Mouse (Mus musculus) c-Kit-negative CD71-positive TER-119-positive erythroid progenitor cells, embryonic 14.5 days (primary cell): ENCODE results near the gene Mindy4b-ps.
"Not testable (repeated sequence)": the region's sequence is repeated elsewhere in the genome, so short reads cannot be mapped to it uniquely, and the experiment has no call there.

Experiments used
- DNase-seq: peaks from one replicate; pipeline ENCODE4 v3.0.0-alpha.2; 2013; ENCODE audit warnings: low read depth, low spot score

Mindy4b-ps gene

GRCm38 (mm10) chr3:58822211-58822610 lies at the start of gene Mindy4b-ps:
TSS of gene Mindy4b-ps (minus strand) at chr3:58822311.
- DNase-seq, result no peak

GRCm38 (mm10) chr3:58871882-58872281 lies 49.8 kb upstream of the Mindy4b-ps start:
- DNase-seq, result not testable (repeated sequence)

- DNase-seq, result no peak
Observed at GRCm38 (mm10) chr3:58865690-58866089, 43.6 kb upstream of the Mindy4b-ps start.

DNA sequence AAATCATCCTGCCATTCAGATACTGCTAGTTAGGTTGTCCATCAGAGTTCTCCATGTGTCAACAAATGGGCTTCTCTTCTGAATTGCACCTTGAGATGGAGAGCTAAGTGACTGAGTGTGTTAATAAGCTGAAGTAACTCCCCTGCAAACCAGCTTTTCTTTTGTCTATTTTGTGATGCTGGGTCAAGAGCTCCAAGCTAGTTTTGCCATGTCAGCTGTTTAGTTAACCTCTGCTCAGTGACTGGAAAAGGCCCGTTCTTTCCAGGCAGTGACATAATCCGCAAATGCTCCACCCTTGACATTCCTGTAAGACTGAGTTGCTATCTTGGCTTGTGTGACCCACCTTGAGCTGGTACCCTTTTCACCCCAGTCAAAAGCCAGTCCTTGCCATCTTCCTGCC lies 40.9 kb upstream of the Mindy4b-ps start:
- DNase-seq, result no peak

GRCm38 (mm10) chr3:58843415-58843814 lies 21.3 kb upstream of the Mindy4b-ps start:
- DNase-seq, result no peak

DNA sequence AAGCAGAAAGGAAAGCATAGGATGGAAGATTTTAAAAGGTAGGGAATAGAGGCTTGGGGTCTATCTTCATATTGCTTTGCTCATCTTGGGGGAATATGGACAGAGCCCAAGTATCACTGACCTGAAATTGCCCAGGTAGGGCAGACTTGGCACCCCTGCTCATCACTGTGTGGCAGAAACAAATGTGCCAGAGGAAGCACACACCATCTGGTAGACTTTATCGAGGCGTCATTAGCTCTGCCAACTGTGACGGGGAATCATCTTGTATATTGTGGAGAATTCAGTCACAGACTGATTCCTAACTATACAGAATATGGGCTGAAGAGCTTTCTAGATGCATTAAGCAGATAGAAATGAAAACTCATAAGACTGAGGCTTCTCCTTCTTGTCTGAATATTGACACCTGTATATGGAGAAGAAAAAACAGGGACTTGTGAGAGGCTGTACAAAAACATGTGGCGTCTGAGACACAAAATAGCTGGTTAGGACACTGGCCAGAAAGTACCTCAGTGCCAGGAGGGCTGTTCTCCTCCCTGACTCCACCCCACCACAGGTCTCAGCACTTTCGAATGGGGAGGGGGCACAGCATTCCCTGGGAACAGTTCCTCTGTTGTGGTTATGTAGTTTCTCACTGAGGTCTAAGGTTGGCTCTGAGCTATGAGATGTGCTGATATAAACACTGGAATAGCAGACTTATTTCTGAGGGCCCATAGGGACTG lies 11.5 kb upstream of the Mindy4b-ps start:
- DNase-seq, result no peak

DNA sequence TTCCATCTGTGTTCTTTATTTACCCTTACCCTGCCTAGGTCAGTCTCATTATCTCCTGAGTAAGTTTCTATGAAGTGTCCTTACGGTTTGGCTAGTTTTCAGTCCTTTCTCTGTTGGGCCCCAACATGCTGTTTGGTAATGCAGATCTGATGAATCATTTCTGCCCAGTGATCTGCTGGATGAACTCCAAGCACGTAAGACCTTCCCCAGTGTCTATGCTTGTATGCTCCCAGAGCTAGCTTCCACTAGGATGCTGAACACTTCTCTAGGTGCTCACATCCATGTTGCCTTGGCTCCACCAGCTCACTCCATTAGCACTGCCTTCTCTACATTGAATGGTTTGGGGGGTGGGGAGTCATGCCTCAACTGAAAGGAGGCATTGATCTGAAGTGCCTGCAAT lies 10.8 kb upstream of the Mindy4b-ps start:
- no peak for DNase-seq

DNA sequence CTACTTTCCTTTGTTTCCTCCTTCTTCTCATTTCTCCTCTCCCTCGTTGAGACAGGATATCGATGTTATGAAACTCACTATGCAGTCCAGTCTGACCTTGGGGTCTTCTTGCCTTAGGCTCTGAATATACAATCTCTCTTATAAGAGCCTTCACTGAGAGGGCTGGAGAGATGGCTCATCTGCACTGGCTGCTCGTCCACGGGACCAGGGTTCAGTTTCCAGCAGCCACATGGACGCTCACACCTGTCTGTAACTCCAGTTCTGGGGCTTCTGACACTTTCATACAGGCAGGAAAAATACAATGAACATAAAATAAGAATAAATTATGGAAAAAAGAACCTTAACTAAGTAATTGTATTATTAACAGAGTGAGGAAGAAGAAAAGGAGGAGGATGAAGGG lies 9.5 kb upstream of the Mindy4b-ps start:
- no peak for DNase-seq

DNA sequence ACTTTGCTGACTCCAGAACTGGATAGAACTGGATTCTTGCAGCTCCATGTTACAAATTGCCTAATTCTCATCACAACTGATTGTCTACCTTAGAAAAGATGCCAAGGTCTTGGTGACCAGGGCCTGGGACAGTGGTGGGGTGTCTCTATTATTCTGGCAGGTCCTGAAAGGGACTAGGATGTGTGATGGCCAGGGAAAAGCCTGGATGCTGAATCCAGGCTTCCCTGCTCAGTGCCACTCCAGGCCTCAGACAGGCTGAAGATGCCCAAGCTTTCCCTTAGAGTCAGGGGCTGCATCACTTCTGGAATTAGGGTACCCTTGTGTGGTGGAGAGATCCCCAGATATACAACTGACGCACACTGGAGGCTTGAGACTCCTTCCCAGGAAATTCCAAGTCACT lies 7.8 kb upstream of the Mindy4b-ps start:
- DNase-seq, result no peak

- no peak for DNase-seq
Observed at GRCm38 (mm10) chr3:58828366-58829153, 6.4 kb upstream of the Mindy4b-ps start.

GRCm38 (mm10) chr3:58826266-58826665 lies 4.2 kb upstream of the Mindy4b-ps start:
- DNase-seq, result no peak

- DNase-seq, result no peak
Observed at GRCm38 (mm10) chr3:58817337-58817736, 4.8 kb downstream of the Mindy4b-ps start.

GRCm38 (mm10) chr3:58814191-58814590 lies 7.9 kb downstream of the Mindy4b-ps start:
- no peak for DNase-seq

DNA sequence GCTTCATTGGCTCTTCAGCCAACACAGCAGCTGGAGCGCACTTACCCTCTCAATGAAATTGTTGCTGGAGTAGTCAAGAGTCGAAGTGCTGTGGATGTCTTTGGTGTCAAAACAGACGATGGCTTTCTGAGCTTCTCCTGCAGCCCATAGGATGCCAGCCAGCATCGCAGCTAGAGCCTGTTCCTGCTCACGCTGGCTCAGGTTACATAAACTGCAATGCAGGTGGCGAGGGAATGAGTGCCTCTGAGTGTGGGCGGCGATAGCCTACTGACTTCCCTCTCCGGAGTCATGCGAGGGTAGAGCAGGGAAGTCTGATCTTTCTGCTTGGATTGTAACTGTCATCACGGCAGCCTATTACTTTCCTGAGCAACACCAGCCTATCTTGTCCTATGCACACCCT lies 11.8 kb downstream of the Mindy4b-ps start:
- no peak for DNase-seq

DNA sequence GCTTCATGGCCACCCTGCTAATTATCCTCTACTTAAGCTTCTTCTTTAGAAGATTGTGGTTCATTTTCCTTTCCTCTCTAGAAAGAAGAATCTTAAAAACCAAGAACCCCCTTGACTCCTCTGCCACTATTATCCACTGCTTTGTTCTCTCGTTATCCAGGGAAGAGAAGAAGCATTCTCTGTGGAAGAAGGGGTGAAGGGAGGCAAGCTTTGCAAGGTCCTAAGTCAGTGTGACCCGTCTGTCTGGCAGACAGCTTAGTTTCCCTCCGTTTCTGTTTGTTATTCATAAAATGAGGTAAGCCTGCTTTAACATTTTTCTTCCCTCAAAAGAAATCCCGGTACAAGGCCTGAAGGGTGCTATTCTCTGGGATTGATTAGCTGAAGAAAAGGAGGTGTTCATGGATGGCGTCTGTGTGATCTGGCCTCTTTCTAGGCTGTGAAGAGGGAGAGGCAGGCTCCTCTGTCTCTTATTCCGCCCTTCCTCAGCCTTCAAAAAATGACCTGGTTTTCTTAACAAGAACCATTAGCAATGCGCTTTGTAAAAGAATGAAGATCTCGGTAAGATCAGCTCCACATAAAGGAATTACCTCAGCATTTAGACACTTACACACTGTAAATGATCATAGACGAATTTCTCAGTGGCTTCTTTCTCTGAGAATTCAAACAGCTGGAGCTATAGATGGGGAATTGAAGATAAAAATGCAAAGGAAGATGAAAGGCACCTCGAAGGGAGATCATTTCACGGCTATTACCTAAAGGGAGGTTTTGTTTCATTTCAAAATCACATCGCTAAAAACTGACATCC lies 12.8 kb downstream of the Mindy4b-ps start:
- DNase-seq, result no peak

- no peak for DNase-seq
Observed at GRCm38 (mm10) chr3:58808636-58809035, 13.5 kb downstream of the Mindy4b-ps start.

DNA sequence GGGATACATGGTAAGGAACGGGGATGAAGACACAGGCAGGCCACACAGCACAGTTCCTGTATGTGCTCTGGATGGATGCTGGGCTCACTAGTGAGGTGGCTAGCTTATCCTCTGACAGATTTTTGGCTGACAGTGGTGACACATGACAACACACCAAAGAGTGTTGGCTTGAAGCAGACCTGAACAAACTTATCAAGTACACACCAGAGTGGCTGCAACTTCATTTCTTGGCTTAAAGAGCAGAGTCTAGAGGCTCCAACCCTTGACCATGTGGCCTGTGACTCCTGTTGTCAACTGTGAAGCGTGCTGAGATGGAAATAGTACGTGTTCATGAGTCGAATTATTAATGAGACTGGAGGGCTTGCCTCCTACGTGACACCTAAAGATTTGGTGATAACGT lies 17.4 kb downstream of the Mindy4b-ps start:
- no peak for DNase-seq

DNA sequence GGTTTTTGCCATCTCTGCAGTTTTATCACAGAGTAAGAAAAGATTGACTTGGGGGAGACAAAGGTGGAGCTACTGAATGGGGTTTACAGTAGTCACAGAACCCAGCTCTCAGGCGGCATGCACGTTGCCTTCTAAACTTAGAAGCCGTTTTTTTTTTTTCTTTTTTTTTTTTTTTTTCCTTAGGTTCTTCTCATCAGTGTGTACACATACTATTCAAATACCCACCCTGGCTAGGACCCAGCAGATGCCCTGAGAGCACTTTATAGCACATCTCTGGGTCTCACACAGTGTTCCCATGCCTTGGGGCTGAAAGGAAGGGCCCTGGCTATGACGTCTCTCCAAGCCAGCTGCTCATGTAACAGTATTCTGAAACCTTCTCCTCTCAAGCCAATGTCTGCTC lies 23.4 kb downstream of the Mindy4b-ps start:
- no peak for DNase-seq

DNA sequence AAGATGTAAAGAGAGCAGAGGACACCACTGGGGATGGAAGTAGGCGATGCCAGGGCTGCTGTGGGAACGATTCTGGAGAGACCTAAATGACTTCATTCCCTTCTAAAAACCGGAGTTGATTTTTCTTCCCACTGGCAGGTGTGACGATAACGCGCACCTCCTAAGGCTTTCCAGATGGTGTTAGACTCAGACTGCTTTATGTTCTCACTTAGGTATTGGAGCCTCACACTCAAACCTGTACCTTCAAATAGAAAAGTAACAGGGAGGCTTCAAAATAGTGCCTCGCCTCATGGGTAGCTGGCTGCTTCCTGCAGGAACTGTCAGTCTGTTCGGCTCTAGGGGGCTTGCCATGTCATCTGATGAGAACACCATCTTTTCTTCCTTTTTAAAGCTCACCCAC lies 23.9 kb downstream of the Mindy4b-ps start:
- DNase-seq, result no peak

DNA sequence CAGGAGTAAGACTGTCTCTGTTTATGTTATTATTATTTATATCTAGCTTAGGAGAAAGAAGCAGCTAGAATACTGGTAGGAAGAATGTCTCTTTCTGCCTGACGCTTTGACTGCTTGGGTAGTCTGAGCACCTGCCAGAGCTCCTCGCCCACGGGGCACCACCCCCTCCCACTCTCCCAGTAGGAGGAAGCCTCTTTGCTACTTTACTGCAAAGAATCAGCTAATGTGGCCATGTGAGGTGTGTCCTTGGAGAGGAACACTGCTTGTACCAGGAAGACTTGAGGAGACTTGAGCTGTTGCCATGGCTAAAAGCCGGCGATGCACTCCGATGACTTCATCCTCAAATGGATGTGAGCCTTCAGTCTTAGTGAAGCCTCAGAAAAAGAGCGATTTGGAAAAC lies 32.6 kb downstream of the Mindy4b-ps start:
- no peak for DNase-seq

DNA sequence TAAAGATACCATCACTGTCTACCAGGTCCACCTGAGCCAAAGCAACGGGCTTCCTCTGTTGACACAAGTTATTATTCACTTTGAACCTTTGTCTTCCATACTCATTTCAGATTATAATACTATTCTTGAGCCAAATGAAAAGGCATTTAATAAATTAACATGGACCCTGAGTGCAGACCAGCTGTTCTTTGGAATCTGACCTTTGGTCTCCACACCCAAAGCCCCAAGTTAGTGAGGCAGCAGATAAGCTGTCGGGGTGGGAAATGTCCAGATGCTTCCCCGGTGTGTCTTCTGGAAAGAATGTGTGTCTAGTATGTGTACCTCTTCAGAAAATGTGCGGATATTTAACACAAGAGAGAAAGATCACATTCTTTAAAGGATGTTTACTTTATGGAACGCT lies 33.1 kb downstream of the Mindy4b-ps start:
- no peak for DNase-seq

DNA sequence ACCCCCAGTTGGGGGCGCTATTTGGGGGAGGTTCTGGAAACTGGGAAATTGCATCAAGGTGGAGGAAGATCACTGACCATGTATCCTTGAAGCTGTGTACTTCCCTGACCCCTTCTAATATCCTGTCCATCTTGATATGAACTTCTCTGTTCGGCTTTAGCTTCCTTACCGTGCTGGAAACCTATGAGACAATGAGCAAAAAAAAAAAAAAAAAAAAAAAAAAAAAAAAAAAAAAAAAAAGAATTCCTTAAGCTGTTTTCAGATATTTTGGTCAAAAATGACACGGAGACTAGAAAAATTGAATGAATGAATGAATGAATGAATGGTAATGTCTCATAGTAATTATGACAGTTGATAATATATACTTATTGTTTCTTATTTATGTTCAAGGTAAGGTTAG lies 35.6 kb downstream of the Mindy4b-ps start:
- DNase-seq, result no peak
